Mouse (Mus musculus) c-Kit-positive CD71-negative TER-119-negative erythroid progenitor cells, embryonic 14.5 days (primary cell): ENCODE data around the gene Irak4.
A peak's percentile ranks its signal among the peaks of the same experiment; 100 is the strongest.

Source experiments
- DNase-seq: peaks from one replicate; pipeline ENCODE4 v3.0.0-alpha.2; 2013; ENCODE audit warnings: low read depth

Gene Irak4

DNA sequence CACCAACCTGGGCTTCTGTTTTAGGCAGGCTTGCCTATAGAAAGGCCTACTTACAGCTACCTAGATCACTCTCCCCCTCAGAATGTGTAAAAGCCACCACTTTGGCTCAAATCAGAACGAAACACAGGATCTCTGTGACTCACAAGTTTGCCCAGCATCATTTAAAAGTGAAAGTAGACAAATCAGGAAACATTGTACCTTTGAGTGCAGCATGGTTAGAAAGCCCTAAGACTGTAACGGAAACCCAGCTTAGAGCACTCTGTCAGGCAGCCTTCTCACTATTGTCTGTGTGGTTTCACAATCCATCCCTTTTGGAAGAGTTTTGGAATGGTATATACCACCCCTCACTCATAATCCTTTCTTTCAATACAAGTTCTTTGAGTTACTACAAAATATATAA lies 21.5 kb downstream of the Irak4 start:
- DNase-seq, result no peak

- no peak for DNase-seq
Measured at GRCm38 (mm10) chr15:94565854-94566253, 22.4 kb downstream of the Irak4 start.

- DNase-seq, result no peak
Measured at GRCm38 (mm10) chr15:94568496-94569182, 25.2 kb downstream of the Irak4 start.

- DNase-seq, result no peak
Measured at GRCm38 (mm10) chr15:94571501-94571900, 28.1 kb downstream of the Irak4 start.

- DNase-seq, result no peak
Measured at GRCm38 (mm10) chr15:94572746-94573145, 29.3 kb downstream of the Irak4 start.

DNA sequence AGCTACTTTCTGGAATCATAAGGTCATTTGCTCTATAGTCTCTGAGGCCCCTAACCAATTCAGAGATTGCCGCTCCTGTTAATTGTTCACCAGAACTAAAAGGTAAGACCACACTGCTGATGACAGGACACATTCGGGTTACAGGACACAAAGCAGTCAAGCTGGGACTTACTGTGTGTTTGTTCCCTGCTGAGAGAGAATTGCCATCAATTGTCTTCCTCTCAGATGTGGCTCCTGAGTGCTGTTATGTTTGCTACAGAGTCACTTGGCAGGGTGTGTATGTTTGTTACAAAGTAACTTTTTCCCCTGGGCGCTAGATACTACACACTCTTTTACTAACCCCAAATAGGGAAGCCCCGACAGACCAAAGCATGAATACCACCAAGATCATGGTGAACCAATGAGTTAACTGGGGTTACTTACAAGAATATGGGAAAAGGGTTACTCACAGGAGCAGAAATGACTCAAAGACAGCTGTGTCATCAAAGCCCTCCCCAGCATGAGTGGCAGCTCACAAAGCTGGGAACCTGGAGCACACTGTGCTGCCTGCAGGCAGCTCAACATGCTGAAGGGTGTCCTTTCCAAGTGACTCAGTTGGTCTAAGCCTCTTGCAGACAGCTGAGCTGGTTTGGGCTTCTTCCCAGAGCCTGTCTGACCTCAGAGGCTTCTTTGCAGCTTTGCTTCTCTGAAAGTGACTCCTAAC lies 31.3 kb downstream of the Irak4 start:
- no peak for DNase-seq

GRCm38 (mm10) chr15:94582000-94582593 lies 38.7 kb downstream of the Irak4 start:
- DNase-seq, result no peak

DNA sequence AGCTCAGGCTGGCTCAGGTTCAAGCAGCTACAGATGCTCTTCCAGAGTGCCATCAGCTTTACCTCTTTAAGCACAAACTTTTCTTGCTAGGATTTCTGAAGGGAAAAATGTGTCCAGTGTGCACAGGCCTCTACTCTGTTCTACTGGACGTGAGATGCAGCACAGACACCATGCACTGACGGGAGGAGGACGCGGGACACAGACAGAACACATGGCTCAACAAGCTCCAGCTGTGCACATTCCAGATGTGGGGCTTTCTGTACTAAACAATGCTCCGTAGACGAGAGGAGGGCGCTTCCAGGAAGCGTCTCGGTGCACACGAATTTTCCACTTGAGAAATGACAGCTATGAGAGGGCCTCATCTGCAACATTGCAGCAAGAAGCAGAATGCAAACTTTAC lies 39.7 kb downstream of the Irak4 start:
- DNase-seq, result no peak

GRCm38 (mm10) chr15:94584738-94585137 lies 41.3 kb downstream of the Irak4 start:
- no peak for DNase-seq

DNA sequence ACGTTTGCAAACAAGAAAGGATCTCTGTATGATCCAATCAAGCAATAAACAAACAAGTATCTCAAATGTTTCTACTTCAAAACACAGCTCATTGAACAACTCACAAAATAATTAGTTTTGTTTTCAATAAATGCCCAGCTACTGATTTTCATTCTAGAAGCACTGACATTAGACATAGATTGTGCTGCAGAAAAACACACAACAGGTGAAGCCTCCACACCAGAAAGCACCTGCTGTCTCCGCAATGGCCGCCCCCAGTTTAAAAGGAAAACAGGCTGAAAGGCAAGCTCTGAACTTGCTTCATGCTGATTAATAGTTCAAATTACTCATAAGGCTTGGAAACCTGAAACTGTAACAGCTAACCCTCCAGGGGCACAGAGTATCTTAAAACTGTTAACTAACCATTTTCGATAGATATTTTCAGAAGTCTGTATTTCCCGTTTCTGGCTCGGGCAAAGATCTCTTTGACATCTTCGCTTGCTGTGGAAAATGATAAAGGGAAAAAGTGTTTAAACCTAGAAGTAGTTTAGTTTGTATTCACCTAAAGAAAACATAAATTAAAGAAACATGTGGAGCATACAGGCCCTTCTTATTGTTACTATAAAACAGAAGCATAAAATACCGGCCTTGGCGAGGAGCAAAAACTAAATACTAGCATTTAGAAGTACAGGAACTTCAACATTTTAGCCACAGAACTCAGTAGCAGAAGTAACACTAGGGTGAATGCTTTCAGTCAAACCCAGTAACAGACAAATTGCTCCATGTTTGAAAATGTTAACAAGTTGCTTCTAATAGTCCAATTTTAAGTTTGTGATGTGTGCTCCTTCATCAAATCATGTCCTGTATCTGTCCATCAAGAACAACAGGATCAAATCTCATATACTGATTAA lies 44.6 kb downstream of the Irak4 start:
- DNase-seq, result no peak

- DNase-seq, result peak; percentile 90
Measured at GRCm38 (mm10) chr15:94589219-94590075, 46.0 kb downstream of the Irak4 start, which contains the start of gene Twf1. Gene Twf1 (minus strand): TSS chr15:94589889.

DNA sequence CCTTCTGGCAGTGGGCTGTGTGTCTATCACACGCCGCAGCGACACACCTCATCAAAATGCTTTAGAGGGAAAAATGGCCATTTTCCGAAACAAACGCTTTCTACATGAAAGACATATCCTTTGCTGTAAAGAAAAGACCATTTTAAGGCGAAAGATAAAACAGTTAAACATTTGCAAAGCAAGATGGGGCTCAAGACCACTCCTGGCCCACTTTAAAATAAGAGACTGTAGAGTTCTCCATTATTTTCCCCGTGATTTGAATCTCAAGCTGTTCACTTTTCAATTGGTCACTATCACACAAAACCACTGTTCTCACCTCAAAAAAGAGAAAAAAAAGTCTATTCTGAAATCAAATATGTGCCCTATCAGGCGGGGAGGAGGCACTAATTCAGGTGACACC lies 46.6 kb downstream of the Irak4 start:
- no peak for DNase-seq

GRCm38 (mm10) chr15:94591356-94591755 lies 47.9 kb downstream of the Irak4 start:
- DNase-seq, result no peak

- no peak for DNase-seq
Measured at GRCm38 (mm10) chr15:94593586-94593985, 50.1 kb downstream of the Irak4 start.

DNA sequence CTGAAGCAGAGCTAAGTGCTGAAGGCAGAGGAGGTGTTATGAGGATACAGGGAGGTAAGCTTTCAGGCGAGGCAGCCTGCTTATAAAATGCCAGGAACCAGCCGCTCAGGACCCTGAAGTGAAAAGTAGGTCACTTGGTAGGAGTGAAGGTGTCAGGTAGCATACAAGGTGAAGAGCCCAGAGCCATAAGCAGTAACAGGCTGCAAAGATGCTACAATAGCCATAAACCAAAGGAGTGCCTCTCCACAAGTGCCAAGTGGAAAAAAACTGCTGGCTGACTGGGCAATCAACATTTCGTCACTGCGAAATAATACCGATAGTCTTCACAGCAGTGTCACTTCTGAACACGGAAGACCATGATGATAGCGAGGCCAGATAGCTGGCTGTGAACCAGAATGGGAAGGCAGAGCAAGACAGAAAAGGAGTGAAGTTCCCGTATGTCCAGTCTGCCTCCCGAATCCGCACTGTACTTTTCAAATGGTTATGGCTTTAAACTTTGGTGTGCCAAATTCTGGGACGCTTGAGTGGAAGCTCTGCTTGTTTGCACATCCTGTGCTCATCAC lies 56.8 kb downstream of the Irak4 start:
- DNase-seq, result no peak

GRCm38 (mm10) chr15:94601339-94601738 lies 57.9 kb downstream of the Irak4 start:
- DNase-seq, result peak; percentile 33

DNA sequence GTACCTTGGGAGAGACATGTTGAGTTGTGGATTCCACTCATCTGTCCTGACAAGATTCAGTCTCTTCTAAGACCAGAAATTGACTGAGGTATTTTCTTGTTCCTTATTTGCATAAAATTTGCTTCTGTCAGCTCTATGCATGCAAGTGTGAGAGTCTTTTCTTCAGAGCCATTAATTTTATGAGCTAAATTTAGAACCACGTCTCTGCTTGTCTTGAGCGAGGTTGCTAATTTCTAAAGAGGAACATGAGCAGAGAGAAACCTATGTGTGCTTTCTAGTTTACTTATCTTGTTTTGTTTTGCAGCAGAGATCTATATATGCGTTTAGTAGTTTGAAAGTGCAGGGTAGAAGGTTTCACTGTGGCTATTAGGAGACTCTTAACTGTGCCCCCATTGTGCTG lies 59.0 kb downstream of the Irak4 start:
- DNase-seq, result no peak

DNA sequence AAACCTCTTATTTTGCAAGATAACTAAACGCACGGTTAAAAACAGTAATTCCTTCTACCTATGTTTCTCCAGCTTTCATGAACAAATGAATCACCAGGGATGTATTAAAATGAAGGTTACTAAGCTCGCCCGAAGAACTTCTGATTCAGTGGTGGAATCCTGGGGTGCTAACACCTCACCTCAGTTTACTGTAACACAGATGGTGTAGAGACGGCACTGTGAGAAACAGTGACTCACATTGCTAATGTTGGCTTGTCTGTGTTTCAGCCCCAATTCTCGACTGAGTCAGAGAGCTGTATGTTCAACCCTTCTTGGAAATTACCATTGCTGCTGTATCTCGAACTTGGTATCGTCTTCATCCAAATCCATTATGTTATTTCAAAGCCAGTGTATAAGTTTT lies 64.3 kb downstream of the Irak4 start:
- DNase-seq, result no peak

DNA sequence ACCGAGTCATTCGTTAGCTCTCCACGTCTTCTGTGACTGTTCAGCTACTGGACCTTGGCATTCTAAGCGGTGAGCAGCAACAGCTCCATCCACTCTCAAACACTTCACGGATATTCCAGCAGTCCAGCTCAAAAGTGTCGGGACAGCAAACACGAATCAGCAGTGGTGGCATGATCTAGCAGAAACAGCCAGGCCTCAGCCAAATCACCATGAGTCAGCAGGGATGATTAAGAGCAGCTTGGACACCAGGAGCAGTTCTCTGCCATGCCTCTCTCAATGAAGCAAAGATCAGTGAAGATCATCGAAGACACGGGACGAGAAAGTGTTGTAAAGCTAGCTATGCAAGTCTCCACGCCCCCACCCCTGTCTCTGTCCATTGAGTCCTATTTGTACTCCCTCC lies 72.6 kb downstream of the Irak4 start:
- DNase-seq, result no peak

DNA sequence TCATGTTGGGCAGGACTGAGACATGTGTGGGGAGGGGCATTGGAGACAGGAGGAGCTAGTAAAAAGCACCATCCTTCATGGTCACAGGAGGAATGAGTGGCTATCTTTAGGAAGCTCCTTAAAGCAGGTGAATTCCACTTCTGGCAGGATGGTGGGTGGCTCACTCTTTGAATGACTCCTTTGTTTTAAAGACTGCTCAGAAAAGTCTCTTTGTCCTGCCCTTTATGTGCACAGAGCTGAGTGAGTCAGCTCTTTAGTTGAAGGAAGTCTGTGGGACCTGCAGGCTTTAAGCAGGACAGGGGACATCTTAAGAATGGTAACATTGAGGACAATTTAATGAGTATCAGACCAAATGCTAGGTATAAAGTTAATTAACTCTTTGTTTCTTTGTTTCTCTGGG lies 77.5 kb downstream of the Irak4 start:
- DNase-seq, result no peak

DNA sequence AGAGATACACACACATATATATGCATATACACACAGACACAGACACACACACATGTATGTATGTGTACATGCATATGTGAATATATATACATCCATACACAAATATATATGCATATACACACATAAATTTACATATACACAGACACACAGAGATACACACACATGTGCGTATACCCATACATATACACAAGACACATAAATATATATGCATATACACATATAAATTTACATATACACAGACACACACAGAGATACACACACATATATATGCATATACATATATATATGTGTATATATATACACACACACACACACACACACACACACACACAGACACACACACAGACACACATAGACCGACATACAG lies 85.0 kb downstream of the Irak4 start:
- no peak for DNase-seq
